Mouse (Mus musculus) stomach, embryonic 14.5 days (tissue): ENCODE measurements around the gene Znhit1. TPM values are rescaled to one million over a fixed set of nuclear protein-coding genes. Genes with fewer than 3 reads are reported as not detected.
A peak's percentile ranks its signal among the peaks of the same experiment; 100 is the strongest.

ENCODE experiments used
- ATAC-seq: fragments of 200-750 bp; cut with Nextera tagmentation; 2 replicates; pipeline ENCODE4 v1.8.0; 2017; ENCODE audit warnings: low read depth, moderate TSS enrichment; ENCODE audit not compliant: insufficient number of reproducible peaks, insufficient read depth, low FRiP score
- H3K27ac ChIP-seq: fragments of 300-500 bp; sonication (generic); 2 replicates; pipeline ENCODE4 v1.5.1; 2014; ENCODE audit warnings: mild to moderate bottlenecking, low read length, moderate library complexity, mixed read lengths
- H3K27me3 ChIP-seq: fragments of 300-500 bp; sonication (generic); 2 replicates; pipeline ENCODE4 v1.6.1; 2014; ENCODE audit warnings: low read length, control low read depth, mixed read lengths; ENCODE audit not compliant: control insufficient read depth, insufficient read depth
- H3K36me3 ChIP-seq: fragments of 300-500 bp; sonication (generic); 2 replicates; pipeline ENCODE4 v1.6.1; 2014; ENCODE audit warnings: mild to moderate bottlenecking, control low read depth, low read length, moderate library complexity, mixed read lengths; ENCODE audit not compliant: control insufficient read depth, insufficient read depth
- H3K4me1 ChIP-seq: fragments of 300-500 bp; sonication (generic); 2 replicates; pipeline ENCODE4 v1.6.1; 2014; ENCODE audit warnings: low read length, control low read depth, mixed read lengths; ENCODE audit not compliant: control insufficient read depth, insufficient read depth
- H3K4me2 ChIP-seq: fragments of 300-500 bp; sonication (generic); replicated peaks from 2 replicates; pipeline ENCODE4 v1.6.1; 2014; ENCODE audit warnings: low read depth, low read length, control low read depth
- H3K4me3 ChIP-seq: fragments of 300-500 bp; sonication (generic); 2 replicates; pipeline ENCODE4 v1.5.1; 2014; ENCODE audit warnings: low read depth, low read length, control low read depth
- H3K9ac ChIP-seq: fragments of 300-500 bp; sonication (generic); replicated peaks from 2 replicates; pipeline ENCODE4 v1.6.1; 2014; ENCODE audit warnings: low read depth, mild to moderate bottlenecking, control low read depth, low read length, moderate library complexity, mixed read lengths
- H3K9me3 ChIP-seq: fragments of 300-500 bp; sonication (generic); 2 replicates; pipeline ENCODE4 v1.6.1; 2016; ENCODE audit warnings: low read depth, low read length, control low read depth; ENCODE audit not compliant: control insufficient read depth
- WGBS: fragments of 180-500 bp; shearing (Covaris S2); extraction: QIAGEN DNeasy Blood & Tissue Kit; methylation state at CpG from one replicate; pipeline ENCODE4 v1.1.7; 2014; 5-methylcytosine and 5-hydroxymethylcytosine counted together
- polyA plus RNA-seq: library from polyadenylated mRNA; unstranded; fragments of >200 nt; fragmentation: Nextera tagmentation; extraction: Ambion mirVana; gene quantifications from 2 replicates; pipeline ENCODE4 v1.2.1, GENCODE M21; 2014

The Znhit1 gene
- polyA plus RNA-seq, 1 experiment from 2014 or later, result 108 TPM

DNA sequence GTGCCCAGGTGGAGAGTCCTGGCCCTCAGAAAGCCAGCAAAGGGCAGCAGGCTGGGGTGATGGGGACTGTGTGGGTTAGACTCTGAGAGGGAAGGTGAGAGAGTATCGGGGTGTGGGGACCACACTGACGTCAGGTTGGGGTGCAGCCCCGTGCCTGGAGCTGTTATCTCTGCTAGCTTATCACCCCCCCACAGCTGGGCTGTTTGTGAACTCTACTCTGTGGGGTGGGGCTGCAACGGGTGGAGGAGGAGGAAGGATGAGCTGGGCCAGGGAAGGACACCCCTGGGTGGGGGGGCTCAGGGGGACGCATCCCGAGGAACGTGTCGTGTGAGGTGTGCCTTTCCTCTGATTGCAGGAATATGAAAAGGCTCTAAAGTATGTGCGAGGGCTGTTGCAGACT, 22.6 kb downstream of the Znhit1 start:
- no peaks in the 10 kb centered on the region for H3K27me3 ChIP-seq
- H3K9me3 ChIP-seq, result no peaks in the 10 kb centered on the region
- no peak overlapping the region for H3K4me2 ChIP-seq
- H3K9ac ChIP-seq, result no peak overlapping the region
- no peak for ATAC-seq
- H3K36me3 ChIP-seq, result peaks cover 22% of the 10 kb centered on the region; the same call in 1 of the 2 replicates
- peaks cover 32% of the 10 kb centered on the region for H3K4me1 ChIP-seq
- H3K27ac ChIP-seq, result peak overlapping the region; percentile 71; the same call in 1 of the 2 replicates
- WGBS, result 75% methylated on average over 9 of the region's 9 CpGs
- H3K4me3 ChIP-seq, result no peak overlapping the region

DNA sequence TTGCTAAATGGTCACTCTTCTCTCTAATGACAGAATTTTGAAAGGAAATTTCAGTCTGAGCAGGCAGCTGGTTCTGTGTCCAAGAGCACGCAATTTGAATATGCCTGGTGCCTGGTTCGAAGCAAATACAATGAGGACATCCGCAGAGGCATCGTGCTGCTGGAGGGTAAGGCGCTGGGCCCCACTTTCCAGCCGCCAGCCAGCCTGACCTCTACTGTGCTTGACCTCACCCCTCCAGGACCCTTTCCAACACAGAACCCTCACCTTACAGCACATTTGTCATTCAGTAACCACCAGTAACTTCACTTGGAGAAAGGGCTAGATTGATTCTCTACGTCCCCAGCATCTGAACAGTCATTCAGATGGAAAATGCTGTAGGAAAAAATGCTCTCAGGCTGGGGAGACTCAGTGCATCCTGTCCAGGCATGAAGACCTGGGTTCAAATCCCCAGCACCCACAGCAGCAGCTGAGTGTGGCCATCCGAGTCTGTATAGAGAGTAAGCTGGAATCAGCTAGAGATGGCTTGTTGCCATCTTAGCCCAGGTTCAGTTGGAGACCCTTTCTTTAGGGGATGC, 24.8 kb downstream of the Znhit1 start:
- peak overlapping the region; percentile 57 for H3K4me3 ChIP-seq
- peaks cover 41% of the 10 kb centered on the region for H3K4me1 ChIP-seq
- H3K27ac ChIP-seq, result no peak overlapping the region; the same call in 1 of the 2 replicates
- no peak for ATAC-seq
- no peak overlapping the region; the same call in 1 of the 2 replicates for H3K9ac ChIP-seq
- 65% methylated on average over 8 of the region's 8 CpGs for WGBS
- peak overlapping the region; percentile 82 for H3K4me2 ChIP-seq
- no peaks in the 10 kb centered on the region for H3K27me3 ChIP-seq
- H3K36me3 ChIP-seq, result peaks cover 22% of the 10 kb centered on the region; the same call in 1 of the 2 replicates
- no peaks in the 10 kb centered on the region for H3K9me3 ChIP-seq

GRCm38 (mm10) chr5:136962501-136962900, 25.3 kb downstream of the Znhit1 start:
- 2% methylated on average over 10 of the region's 10 CpGs for WGBS
- Histone ChIP-seq H3K9me3 (no peaks in the 10 kb centered on the region), H3K4me1 (peaks cover 41% of the 10 kb centered on the region), H3K27me3 (no peaks in the 10 kb centered on the region), H3K4me2 (peak overlapping the region; percentile 82), H3K36me3 (peaks cover 22% of the 10 kb centered on the region; the same call in 1 of the 2 replicates), H3K27ac (peak overlapping the region; percentile 86), H3K4me3 (peak overlapping the region; percentile 57), H3K9ac (peak overlapping the region; percentile 61)
- ATAC-seq, result peak; percentile 60

GRCm38 (mm10) chr5:136961983-136962461, 25.8 kb downstream of the Znhit1 start:
- no peaks in the 10 kb centered on the region for H3K9me3 ChIP-seq
- peak; percentile 91 for ATAC-seq
- H3K4me3 ChIP-seq, result peak overlapping the region; percentile 57
- H3K9ac ChIP-seq, result peak overlapping the region; percentile 61
- 0% methylated on average over 20 of the region's 20 CpGs for WGBS
- peak overlapping the region; percentile 82 for H3K4me2 ChIP-seq
- H3K27ac ChIP-seq, result peak overlapping the region; percentile 86
- H3K4me1 ChIP-seq, result peaks cover 36% of the 10 kb centered on the region
- no peaks in the 10 kb centered on the region for H3K27me3 ChIP-seq
- H3K36me3 ChIP-seq, result peaks cover 22% of the 10 kb centered on the region; the same call in 1 of the 2 replicates

GRCm38 (mm10) chr5:136961334-136961982, 26.4 kb downstream of the Znhit1 start:
- Histone ChIP-seq H3K27ac (peak overlapping the region; percentile 86), H3K36me3 (peaks cover 22% of the 10 kb centered on the region; the same call in 1 of the 2 replicates), H3K4me2 (peak overlapping the region; percentile 82), H3K9me3 (no peaks in the 10 kb centered on the region), H3K9ac (peak overlapping the region; percentile 61), H3K4me1 (peaks cover 30% of the 10 kb centered on the region), H3K27me3 (no peaks in the 10 kb centered on the region), H3K4me3 (peak overlapping the region; percentile 57)
- ATAC-seq, result peak; percentile 16; the same call in 1 of the 2 replicates
- 25% methylated on average over 5 of the region's 5 CpGs for WGBS

- peaks cover 15% of the 10 kb centered on the region; the same call in 1 of the 2 replicates for H3K36me3 ChIP-seq
- H3K4me1 ChIP-seq, result peaks cover 17% of the 10 kb centered on the region; the same call in 1 of the 2 replicates
- no peak overlapping the region for H3K4me3 ChIP-seq
- ATAC-seq, result no peak
- no peaks in the 10 kb centered on the region for H3K9me3 ChIP-seq
- no peak overlapping the region for H3K4me2 ChIP-seq
- H3K9ac ChIP-seq, result no peak overlapping the region
- no peaks in the 10 kb centered on the region for H3K27me3 ChIP-seq
- no peak overlapping the region for H3K27ac ChIP-seq
- WGBS, result 92% methylated on average over 6 of the region's 6 CpGs
Measured at GRCm38 (mm10) chr5:136960053-136960452, 27.8 kb downstream of the Znhit1 start.

DNA sequence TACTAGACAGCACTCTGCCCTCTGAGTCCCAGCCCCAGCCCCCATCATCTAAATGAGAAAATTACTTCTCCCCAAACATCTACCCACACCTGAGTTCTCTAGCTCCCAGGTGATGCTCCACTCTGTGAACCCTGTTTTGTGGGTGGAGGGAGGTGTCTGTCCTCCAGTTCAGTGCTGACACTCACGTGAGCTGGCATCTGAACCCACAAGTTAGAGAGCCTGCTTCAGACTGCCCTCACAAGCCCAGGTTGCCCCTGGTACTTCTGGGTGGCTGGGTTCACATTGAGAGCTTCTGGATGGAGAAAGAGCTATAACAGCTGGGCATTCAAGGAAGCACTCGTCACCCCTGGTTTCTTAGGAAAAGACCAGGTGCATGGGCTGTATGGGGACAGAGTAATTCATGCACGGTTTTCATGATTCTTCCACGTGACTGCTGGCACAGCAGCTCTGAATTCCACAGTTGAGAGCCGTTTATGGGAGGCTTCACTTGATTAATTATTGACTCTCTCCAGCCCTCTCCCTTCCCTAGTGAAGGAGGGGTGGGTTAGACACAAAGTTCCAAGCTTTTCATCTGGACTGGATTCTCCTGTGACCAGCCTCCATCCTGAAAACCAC, 28.7 kb downstream of the Znhit1 start:
- Histone ChIP-seq H3K4me1 (peaks cover 21% of the 10 kb centered on the region), H3K9me3 (no peaks in the 10 kb centered on the region), H3K4me2 (no peak overlapping the region), H3K9ac (no peak overlapping the region), H3K27me3 (no peaks in the 10 kb centered on the region), H3K36me3 (peaks cover 14% of the 10 kb centered on the region; the same call in 1 of the 2 replicates), H3K4me3 (no peak overlapping the region), H3K27ac (peak overlapping the region; percentile 52; the same call in 1 of the 2 replicates)
- WGBS, result 46% methylated on average over 5 of the region's 5 CpGs
- no peak for ATAC-seq

DNA sequence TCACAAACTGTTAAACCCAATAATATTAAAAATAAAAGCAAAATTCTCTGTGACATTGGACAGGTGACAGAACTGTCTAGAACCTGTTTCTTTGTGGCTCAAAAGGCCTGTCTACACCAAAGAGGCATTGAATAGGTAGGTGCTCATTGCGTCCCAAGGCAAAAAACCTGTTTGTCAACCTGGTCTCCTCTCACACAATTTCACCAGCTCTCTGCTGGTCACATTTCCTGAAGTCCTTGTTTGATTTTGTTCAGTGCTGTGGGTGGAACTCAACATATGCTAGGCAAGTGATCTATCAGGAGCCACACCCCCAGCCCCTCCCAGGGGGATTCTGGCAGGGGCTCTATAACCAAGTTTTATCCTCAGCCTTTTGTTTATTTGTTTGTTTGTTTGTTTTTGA, 30.6 kb downstream of the Znhit1 start:
- no peak for ATAC-seq
- H3K27ac ChIP-seq, result no peak overlapping the region

More for the DNA sequence above, 30.6 kb downstream of the Znhit1 start:
- 81% methylated on average over 1 of the region's 1 CpGs for WGBS
- no peaks in the 10 kb centered on the region for H3K9me3 ChIP-seq
- H3K9ac ChIP-seq, result no peak overlapping the region
- H3K4me1 ChIP-seq, result peaks cover 18% of the 10 kb centered on the region
- H3K4me3 ChIP-seq, result no peak overlapping the region
- 0 out of 2 replicates have a peak, but pooled peaks cover 4% of the 10 kb centered on the region for H3K36me3 ChIP-seq
- no peaks in the 10 kb centered on the region for H3K27me3 ChIP-seq
- no peak overlapping the region for H3K4me2 ChIP-seq
